Mouse (Mus musculus): Measurements from ENCODE around the gene Gpatch2.

Gpatch2 gene

DNA sequence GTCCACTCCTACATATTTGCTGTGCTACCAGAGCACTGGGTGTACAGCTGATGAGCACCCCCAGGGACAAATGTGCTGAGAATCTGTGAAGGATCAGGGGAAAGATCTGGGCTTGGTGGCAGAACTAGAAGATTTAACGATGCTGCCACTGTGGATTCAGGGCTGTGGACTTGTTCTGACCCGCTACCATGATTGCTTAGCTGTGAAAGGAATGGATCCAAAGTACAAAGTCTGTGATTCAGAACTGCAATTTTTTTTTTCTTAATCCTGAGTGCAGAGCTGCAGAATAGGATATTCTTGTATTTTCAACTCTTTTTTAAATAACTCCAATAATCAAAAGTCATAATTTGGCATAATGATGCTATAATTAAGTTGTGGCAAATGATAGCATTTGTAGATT, 100.5 kb downstream of the Gpatch2 start:
- peaks cover 16% of the 10 kb centered on the region for H3K4me1 ChIP-seq (replicated peaks; ENCODE audit: low read depth, low read length)
- H3K36me3 ChIP-seq (ENCODE audit: insufficient read depth, low read length) = peaks cover 11% of the 10 kb centered on the region; the same call in 1 of the 2 replicates
- TF ChIP-seq NANOG (IDR thresholded peaks at IDR 0.05; ENCODE audit: borderline replicate concordance, low read length) (no peak), CTCF (conservative IDR thresholded peaks at IDR 0.05; ENCODE audit: low read length) (no peak), POU5F1 (IDR thresholded peaks at IDR 0.05; ENCODE audit: borderline replicate concordance, low read length) (no peak)
- no peak overlapping the region for H3K4me3 ChIP-seq (replicated peaks; ENCODE audit: low read length)
- H3K27me3 ChIP-seq (ENCODE audit: insufficient read depth, low read length) = no peaks in the 10 kb centered on the region
- H3K9me3 ChIP-seq (ENCODE audit: low read length) = no peaks in the 10 kb centered on the region

DNA sequence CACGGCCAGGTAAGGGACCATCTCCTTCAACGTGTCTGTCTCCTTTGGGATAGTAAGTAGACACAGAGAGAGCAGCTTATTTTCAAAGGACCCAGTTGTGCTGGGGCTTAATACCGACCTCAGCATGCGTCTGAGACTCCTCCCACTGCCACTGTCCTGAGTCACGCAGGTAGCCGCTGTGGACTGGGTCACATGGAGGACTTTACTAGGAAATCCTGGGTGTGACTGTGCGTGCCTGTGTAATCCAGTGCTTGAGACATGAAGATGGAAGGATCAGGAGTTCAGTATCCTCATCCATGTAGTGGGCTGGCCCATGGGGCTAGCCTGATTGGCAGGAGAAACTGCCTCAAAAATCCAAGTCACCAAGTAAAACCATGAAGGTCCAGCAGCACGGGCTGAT, 101.2 kb downstream of the Gpatch2 start:
- TF ChIP-seq NANOG (IDR thresholded peaks at IDR 0.05; ENCODE audit: borderline replicate concordance, low read length) (no peak), CTCF (conservative IDR thresholded peaks at IDR 0.05; ENCODE audit: low read length) (no peak), POU5F1 (IDR thresholded peaks at IDR 0.05; ENCODE audit: borderline replicate concordance, low read length) (no peak)
- Histone ChIP-seq H3K36me3 (ENCODE audit: insufficient read depth, low read length) (peaks cover 11% of the 10 kb centered on the region; the same call in 1 of the 2 replicates), H3K9me3 (ENCODE audit: low read length) (no peaks in the 10 kb centered on the region), H3K27me3 (ENCODE audit: insufficient read depth, low read length) (no peaks in the 10 kb centered on the region), H3K4me1 (replicated peaks; ENCODE audit: low read depth, low read length) (peaks cover 16% of the 10 kb centered on the region), H3K4me3 (replicated peaks; ENCODE audit: low read length) (no peak overlapping the region)

DNA sequence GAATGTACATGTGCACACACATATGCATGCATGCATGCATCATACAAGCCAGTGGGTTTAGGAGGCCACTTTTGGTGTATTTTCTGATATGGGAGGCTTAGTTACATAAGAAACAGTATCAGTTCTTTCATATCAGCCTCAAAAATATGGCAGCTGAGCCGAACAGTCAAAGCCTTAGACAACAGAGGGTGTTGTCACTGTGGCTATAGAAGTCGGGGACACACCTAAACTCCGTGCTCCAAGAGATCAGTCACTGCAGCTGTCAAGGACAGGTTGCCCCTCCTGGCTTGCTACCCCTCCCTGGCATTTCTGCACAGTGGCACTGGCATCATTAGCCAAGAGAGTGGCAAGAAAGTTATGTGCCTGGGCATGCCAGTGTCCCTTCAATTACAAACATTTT, 106.5 kb downstream of the Gpatch2 start:
- Histone ChIP-seq H3K27me3 (ENCODE audit: insufficient read depth, low read length) (no peaks in the 10 kb centered on the region), H3K4me1 (replicated peaks; ENCODE audit: low read depth, low read length) (peaks cover 9% of the 10 kb centered on the region; the same call in 1 of the 2 replicates)

DNA sequence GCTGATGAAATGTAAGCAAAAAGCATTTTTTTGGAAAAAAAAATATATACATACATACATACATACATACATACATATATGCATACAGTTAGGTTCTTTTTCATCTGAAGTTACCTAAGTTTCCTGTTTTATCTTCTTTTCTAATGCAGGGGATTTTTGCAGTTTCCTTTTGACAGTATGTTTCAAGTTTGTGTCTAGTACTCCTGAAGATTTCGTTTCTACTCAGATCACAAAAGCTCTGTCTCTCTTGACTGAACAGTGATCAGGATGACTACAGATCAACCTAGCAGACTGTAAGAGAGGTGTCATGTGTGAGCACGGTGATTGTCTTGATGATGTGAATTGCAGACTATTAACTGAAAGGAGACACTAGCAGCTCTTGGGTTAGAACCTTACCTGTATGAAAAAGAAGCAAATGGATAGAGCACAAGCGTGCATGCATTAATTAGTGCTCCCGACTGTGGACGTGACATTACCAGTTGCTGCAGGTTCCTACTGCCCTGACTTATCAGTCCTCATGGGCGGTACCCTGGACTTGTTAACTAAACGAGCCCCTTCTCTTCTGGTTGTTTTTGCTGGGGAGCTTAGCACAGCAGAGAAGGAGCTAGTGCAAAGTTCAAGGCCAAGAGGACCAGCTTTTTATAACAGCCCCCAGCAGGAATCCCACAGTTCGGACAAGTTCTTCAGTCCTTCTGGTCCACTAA, 107.3 kb downstream of the Gpatch2 start:
- Histone ChIP-seq H3K36me3 (ENCODE audit: insufficient read depth, low read length) (peaks cover 38% of the 10 kb centered on the region), H3K9me3 (ENCODE audit: low read length) (no peaks in the 10 kb centered on the region), H3K4me3 (replicated peaks; ENCODE audit: low read length) (no peak overlapping the region), H3K4me1 (replicated peaks; ENCODE audit: low read depth, low read length) (peaks cover 9% of the 10 kb centered on the region; the same call in 1 of the 2 replicates), H3K27me3 (ENCODE audit: insufficient read depth, low read length) (no peaks in the 10 kb centered on the region)
- no peak for TF ChIP-seq CTCF (conservative IDR thresholded peaks at IDR 0.05; ENCODE audit: low read length)
- TF ChIP-seq NANOG (IDR thresholded peaks at IDR 0.05; ENCODE audit: borderline replicate concordance, low read length) = no peak
- TF ChIP-seq POU5F1 (IDR thresholded peaks at IDR 0.05; ENCODE audit: borderline replicate concordance, low read length) = no peak

More for the DNA sequence above, 106.5 kb downstream of the Gpatch2 start:
- no peak overlapping the region for H3K4me3 ChIP-seq (replicated peaks; ENCODE audit: low read length)
- H3K9me3 ChIP-seq (ENCODE audit: low read length) = no peaks in the 10 kb centered on the region
- TF ChIP-seq POU5F1 (IDR thresholded peaks at IDR 0.05; ENCODE audit: borderline replicate concordance, low read length) = no peak
- no peak for TF ChIP-seq CTCF (conservative IDR thresholded peaks at IDR 0.05; ENCODE audit: low read length)
- no peak for TF ChIP-seq NANOG (IDR thresholded peaks at IDR 0.05; ENCODE audit: borderline replicate concordance, low read length)
- H3K36me3 ChIP-seq (ENCODE audit: insufficient read depth, low read length) = peaks cover 38% of the 10 kb centered on the region

DNA sequence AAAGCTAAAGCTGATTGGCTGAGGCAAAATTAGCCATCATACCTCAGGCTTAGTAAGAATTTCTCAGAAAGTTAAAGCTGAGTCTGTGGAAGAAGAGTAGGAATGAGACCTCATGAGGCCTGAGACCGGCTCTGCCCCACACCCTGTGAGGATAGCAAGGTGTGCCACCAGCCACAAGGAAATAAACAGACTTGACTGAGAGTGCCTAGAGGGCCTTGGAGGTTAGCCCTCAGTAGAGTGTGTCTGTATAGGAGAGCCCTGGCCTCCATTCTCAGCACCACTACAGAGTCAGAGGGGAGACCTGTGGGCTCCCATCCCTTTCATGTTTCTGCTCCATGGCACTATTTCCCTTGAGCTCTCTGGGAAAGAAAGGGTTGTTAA, 107.9 kb downstream of the Gpatch2 start:
- Histone ChIP-seq H3K9me3 (ENCODE audit: low read length) (no peaks in the 10 kb centered on the region), H3K4me1 (replicated peaks; ENCODE audit: low read depth, low read length) (peaks cover 9% of the 10 kb centered on the region; the same call in 1 of the 2 replicates), H3K4me3 (replicated peaks; ENCODE audit: low read length) (no peak overlapping the region), H3K36me3 (ENCODE audit: insufficient read depth, low read length) (peaks cover 38% of the 10 kb centered on the region), H3K27me3 (ENCODE audit: insufficient read depth, low read length) (no peaks in the 10 kb centered on the region)
- no peak for TF ChIP-seq CTCF (conservative IDR thresholded peaks at IDR 0.05; ENCODE audit: low read length)
- no peak for TF ChIP-seq POU5F1 (IDR thresholded peaks at IDR 0.05; ENCODE audit: borderline replicate concordance, low read length)
- no peak for TF ChIP-seq NANOG (IDR thresholded peaks at IDR 0.05; ENCODE audit: borderline replicate concordance, low read length)

DNA sequence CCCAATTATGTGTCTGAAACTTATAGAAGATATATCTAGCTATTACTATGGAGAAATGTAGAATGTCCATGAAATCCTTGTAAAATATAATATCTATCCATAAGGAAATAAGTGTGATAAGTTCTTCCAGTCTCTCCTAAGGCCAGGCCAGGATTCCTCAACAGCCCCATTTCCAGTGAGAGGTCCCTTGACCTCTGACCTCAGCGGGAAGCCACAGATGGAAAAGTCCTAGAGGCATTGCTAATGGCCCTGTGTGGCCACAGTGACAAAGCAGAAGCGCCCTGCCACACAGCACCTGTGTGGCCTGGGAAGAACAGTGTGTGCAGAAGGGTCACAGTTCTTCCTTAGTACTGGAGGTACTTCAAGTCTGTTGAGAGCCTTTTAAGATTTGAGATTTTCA, 127.2 kb downstream of the Gpatch2 start:
- TF ChIP-seq NANOG (IDR thresholded peaks at IDR 0.05; ENCODE audit: borderline replicate concordance, low read length) = no peak
- peaks cover 7% of the 10 kb centered on the region; the same call in 1 of the 2 replicates for H3K4me1 ChIP-seq (replicated peaks; ENCODE audit: low read depth, low read length)
- H3K4me3 ChIP-seq (replicated peaks; ENCODE audit: low read length) = no peak overlapping the region
- H3K9me3 ChIP-seq (ENCODE audit: low read length) = no peaks in the 10 kb centered on the region
- peaks cover 26% of the 10 kb centered on the region for H3K36me3 ChIP-seq (ENCODE audit: insufficient read depth, low read length)
- no peaks in the 10 kb centered on the region for H3K27me3 ChIP-seq (ENCODE audit: insufficient read depth, low read length)

DNA sequence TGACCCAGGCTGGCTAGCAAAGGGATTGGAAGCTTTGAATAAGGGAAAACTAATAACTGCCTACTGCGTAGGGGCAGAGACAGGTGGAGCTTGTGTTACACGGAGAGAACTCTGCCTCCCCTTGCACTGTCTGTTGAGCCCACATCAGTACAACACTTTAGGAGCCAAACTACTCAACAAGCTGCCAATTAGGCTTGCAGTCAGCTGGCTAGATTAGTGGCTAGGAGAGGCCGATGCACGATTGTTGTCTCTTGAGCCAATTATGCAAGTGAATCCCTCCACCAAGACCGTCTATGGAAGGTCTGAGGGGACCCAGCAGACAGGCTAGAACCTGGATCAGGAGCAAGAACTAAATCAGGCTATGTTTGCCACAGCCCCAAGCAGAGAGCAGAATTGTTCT, 129.8 kb downstream of the Gpatch2 start:
- no peaks in the 10 kb centered on the region for H3K27me3 ChIP-seq (ENCODE audit: insufficient read depth, low read length)
- TF ChIP-seq NANOG (IDR thresholded peaks at IDR 0.05; ENCODE audit: borderline replicate concordance, low read length) (no peak), POU5F1 (IDR thresholded peaks at IDR 0.05; ENCODE audit: borderline replicate concordance, low read length) (no peak), CTCF (conservative IDR thresholded peaks at IDR 0.05; ENCODE audit: low read length) (no peak)
- no peak overlapping the region for H3K4me3 ChIP-seq (replicated peaks; ENCODE audit: low read length)
- H3K9me3 ChIP-seq (ENCODE audit: low read length) = no peaks in the 10 kb centered on the region
- H3K36me3 ChIP-seq (ENCODE audit: insufficient read depth, low read length) = peaks cover 50% of the 10 kb centered on the region
- peaks cover 7% of the 10 kb centered on the region; the same call in 1 of the 2 replicates for H3K4me1 ChIP-seq (replicated peaks; ENCODE audit: low read depth, low read length)

DNA sequence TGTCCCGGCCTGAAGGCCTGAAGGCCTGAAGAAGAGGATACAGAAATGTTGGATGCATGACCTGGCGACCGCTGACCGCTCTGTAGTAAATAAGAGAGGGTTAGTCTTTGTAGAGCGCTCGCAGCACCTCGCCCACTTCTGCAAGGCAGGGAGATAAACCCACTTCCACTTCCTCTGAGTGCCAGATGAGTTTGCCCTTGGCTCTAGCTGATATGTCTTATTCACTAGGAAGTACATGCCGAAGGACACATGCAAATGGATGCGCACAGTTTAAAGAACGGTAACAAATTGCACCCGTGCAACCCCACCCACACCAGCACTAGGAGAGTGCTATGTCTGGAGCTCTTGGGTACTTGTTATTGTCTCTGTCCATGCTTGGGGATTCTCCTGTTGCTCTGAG, 131.6 kb downstream of the Gpatch2 start:
- Histone ChIP-seq H3K36me3 (ENCODE audit: insufficient read depth, low read length) (peaks cover 44% of the 10 kb centered on the region), H3K4me1 (replicated peaks; ENCODE audit: low read depth, low read length) (peaks cover 7% of the 10 kb centered on the region; the same call in 1 of the 2 replicates), H3K9me3 (ENCODE audit: low read length) (no peaks in the 10 kb centered on the region), H3K27me3 (ENCODE audit: insufficient read depth, low read length) (no peaks in the 10 kb centered on the region), H3K4me3 (replicated peaks; ENCODE audit: low read length) (no peak overlapping the region)
- TF ChIP-seq CTCF (conservative IDR thresholded peaks at IDR 0.05; ENCODE audit: low read length) = no peak
- no peak for TF ChIP-seq POU5F1 (IDR thresholded peaks at IDR 0.05; ENCODE audit: borderline replicate concordance, low read length)
- TF ChIP-seq NANOG (IDR thresholded peaks at IDR 0.05; ENCODE audit: borderline replicate concordance, low read length) = no peak

DNA sequence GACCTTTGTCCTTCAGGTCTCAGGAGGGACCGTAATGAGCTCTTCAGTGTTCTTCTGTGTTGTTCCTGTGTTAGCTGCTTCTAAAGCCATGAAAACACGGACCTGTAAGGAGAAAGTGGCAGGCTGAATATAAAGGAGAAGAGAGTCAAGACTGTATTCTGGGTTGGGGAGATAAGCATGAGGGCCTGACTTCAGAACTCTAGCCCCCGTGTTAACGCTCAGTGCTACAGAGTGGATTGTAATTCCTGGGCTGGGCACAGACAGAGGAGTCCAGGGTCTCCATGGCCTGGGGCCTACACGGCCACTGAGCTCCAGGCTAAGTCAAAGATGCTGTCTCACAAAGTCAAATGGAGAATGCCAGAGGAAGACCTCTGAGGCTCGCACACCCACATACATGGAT, 132.3 kb downstream of the Gpatch2 start:
- TF ChIP-seq CTCF (conservative IDR thresholded peaks at IDR 0.05; ENCODE audit: low read length) (no peak), POU5F1 (IDR thresholded peaks at IDR 0.05; ENCODE audit: borderline replicate concordance, low read length) (no peak), NANOG (IDR thresholded peaks at IDR 0.05; ENCODE audit: borderline replicate concordance, low read length) (no peak)
- peaks cover 7% of the 10 kb centered on the region; the same call in 1 of the 2 replicates for H3K4me1 ChIP-seq (replicated peaks; ENCODE audit: low read depth, low read length)

More for the DNA sequence above, 132.3 kb downstream of the Gpatch2 start:
- H3K27me3 ChIP-seq (ENCODE audit: insufficient read depth, low read length) = no peaks in the 10 kb centered on the region
- no peak overlapping the region for H3K4me3 ChIP-seq (replicated peaks; ENCODE audit: low read length)
- H3K9me3 ChIP-seq (ENCODE audit: low read length) = no peaks in the 10 kb centered on the region
- peaks cover 43% of the 10 kb centered on the region for H3K36me3 ChIP-seq (ENCODE audit: insufficient read depth, low read length)
